Mouse (Mus musculus): Measurements from ENCODE around the gene Fsd1. TPM values are rescaled to one million over a fixed set of nuclear protein-coding genes. Genes with fewer than 3 reads are reported as not detected.
A peak's percentile ranks its signal among the peaks of the same experiment; 100 is the strongest.

The Fsd1 gene
- polyA plus RNA-seq, 1 experiment, result 22.0 TPM

DNA sequence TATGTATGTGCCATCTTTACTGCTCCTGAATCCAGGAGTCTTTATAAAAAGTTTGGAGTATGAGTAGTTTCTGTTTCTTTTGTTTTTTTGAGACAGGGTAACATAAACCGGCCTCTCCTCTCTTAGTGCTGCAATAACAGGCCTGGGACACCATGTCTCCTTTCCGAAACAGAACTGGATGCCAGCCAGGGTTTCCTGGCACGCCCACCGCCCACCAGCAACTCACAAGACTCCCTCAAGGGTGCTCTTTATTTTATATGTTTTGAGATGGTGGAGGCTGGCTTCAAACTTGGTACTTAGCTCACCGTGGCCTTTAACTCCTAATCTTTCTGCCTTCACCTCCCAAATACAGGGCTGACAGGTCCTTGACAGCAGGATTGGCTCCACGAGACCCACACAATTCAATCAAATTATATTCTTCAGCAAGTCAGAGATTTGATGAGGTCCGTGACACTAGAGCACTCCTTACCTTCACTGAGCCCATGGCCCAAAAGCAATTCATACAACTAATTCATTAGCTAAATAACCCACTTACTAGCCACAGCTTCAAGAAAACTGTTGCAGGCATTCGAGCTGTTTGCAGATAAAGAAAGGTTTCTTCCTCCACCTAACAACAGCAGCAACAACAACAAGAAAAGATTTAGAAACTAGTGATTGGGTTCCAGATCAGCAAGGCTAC lies 52.4 kb downstream of the Fsd1 start:
- Histone ChIP-seq H3K27me3 (ENCODE audit: control insufficient read depth, insufficient read depth, low read length, poor library complexity, severe bottlenecking) (no peaks in the 10 kb centered on the region), H3K9ac (ENCODE audit: low read depth, poor library complexity, severe bottlenecking) (0 out of 2 replicates have a peak overlapping the region, but pooled peaks have one; percentile 16)

DNA sequence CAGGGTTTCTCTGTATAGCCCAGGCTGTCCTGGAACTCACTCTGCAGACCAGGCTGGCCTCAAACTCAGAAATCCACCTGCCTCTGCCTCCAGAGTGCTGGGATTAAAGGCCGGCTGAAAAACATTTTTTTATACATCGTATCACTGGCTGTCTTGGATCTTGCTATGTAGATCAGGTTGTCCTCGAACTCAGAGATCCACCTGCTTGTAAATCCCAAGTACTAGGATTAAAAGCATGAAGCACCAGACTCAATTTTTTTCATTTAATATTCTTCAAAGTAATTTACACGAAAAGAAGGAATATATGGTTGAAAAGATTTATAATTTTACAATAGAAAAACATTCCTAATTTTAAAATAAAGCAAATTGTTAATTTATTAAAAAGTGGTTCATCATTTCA lies 53.0 kb downstream of the Fsd1 start:
- Histone ChIP-seq H3K27ac (ENCODE audit: insufficient read depth, low read length) (no peak overlapping the region), H3K4me3 (ENCODE audit: low read depth, low read length) (no peak overlapping the region), H3K36me3 (ENCODE audit: control insufficient read depth, insufficient read depth, low read length, poor library complexity, severe bottlenecking) (peaks cover 10% of the 10 kb centered on the region), H3K4me1 (ENCODE audit: control insufficient read depth, insufficient read depth, low read length) (peaks cover 1% of the 10 kb centered on the region), H3K9me3 (replicated peaks; ENCODE audit: control insufficient read depth, insufficient read depth, low read length, poor library complexity, severe bottlenecking) (no peaks in the 10 kb centered on the region), H3K9ac (ENCODE audit: low read depth, poor library complexity, severe bottlenecking) (peak overlapping the region; percentile 66), H3K27me3 (ENCODE audit: control insufficient read depth, insufficient read depth, low read length, poor library complexity, severe bottlenecking) (no peaks in the 10 kb centered on the region)
- TF ChIP-seq EP300 (IDR thresholded peaks at IDR 0.05; ENCODE audit: insufficient read depth, low read depth, low read length), result no peak
- TF ChIP-seq CTCF (IDR thresholded peaks at IDR 0.05; ENCODE audit: low read depth, low read length), result no peak
- no peak for TF ChIP-seq POLR2A (IDR thresholded peaks at IDR 0.05; ENCODE audit: insufficient read depth, low read length)

More for the DNA sequence above, 52.4 kb downstream of the Fsd1 start:
- Histone ChIP-seq H3K9me3 (replicated peaks; ENCODE audit: control insufficient read depth, insufficient read depth, low read length, poor library complexity, severe bottlenecking) (no peaks in the 10 kb centered on the region), H3K36me3 (ENCODE audit: control insufficient read depth, insufficient read depth, low read length, poor library complexity, severe bottlenecking) (peaks cover 8% of the 10 kb centered on the region), H3K27ac (ENCODE audit: insufficient read depth, low read length) (no peak overlapping the region), H3K4me3 (ENCODE audit: low read depth, low read length) (no peak overlapping the region), H3K4me1 (ENCODE audit: control insufficient read depth, insufficient read depth, low read length) (peaks cover 1% of the 10 kb centered on the region)
- TF ChIP-seq CTCF (IDR thresholded peaks at IDR 0.05; ENCODE audit: low read depth, low read length), result no peak
- TF ChIP-seq POLR2A (IDR thresholded peaks at IDR 0.05; ENCODE audit: insufficient read depth, low read length), result no peak
- no peak for TF ChIP-seq EP300 (IDR thresholded peaks at IDR 0.05; ENCODE audit: insufficient read depth, low read depth, low read length)

DNA sequence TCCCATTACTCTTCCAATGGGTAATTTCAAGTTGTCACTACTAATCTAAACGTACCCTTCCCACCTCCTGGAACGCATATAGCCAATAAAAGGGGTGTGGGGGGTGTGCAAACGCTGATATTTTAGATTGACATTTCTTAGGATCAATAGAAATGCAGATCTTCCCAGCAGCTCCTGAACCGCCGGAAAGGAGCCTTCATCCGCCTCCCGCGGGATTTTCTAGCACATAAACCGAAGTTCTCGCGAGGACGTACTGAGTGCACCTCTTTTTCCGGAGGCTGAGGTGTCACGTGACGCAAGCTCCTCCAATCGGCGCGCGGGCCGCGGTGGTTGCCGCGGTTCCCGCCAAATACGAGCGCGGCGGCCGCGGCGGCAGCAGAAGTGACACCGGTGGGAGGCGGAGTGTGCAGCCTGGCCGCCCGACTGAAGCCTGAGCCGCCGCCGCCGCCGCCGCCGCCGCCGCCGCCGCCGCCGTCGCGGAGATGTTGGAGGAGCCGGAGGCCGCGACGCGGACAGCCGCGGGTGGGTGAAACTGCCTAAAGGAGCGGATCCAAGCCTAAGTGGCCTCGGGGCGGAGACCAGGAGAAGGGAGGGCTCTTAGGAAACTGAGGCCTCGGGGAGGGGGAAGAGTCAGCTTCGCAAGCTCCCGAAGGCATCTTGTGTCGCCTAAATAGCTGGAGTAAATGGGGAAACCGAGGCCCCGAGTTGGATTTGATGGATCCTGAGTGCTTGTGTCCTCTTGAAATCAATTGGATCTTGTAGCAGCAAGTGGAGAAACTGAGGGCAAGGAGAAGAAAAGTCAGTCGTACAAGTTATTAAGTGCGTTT lies 53.9 kb downstream of the Fsd1 start, which contains the start of gene Chaf1a:
TSS of gene Chaf1a (plus strand) at position 410 of the 827 bp plus-strand sequence.
- Histone ChIP-seq H3K9me3 (replicated peaks; ENCODE audit: control insufficient read depth, insufficient read depth, low read length, poor library complexity, severe bottlenecking) (no peaks in the 10 kb centered on the region), H3K9ac (ENCODE audit: low read depth, poor library complexity, severe bottlenecking) (peak within 1 kb of the TSS; percentile 97), H3K36me3 (ENCODE audit: control insufficient read depth, insufficient read depth, low read length, poor library complexity, severe bottlenecking) (peaks cover 18% of the 10 kb centered on the region), H3K4me1 (ENCODE audit: control insufficient read depth, insufficient read depth, low read length) (peaks cover 1% of the 10 kb centered on the region), H3K27ac (ENCODE audit: insufficient read depth, low read length) (peak within 1 kb of the TSS; percentile 87), H3K4me3 (ENCODE audit: low read depth, low read length) (peak within 1 kb of the TSS; percentile 96), H3K27me3 (ENCODE audit: control insufficient read depth, insufficient read depth, low read length, poor library complexity, severe bottlenecking) (no peaks in the 10 kb centered on the region)
- TF ChIP-seq POLR2A (IDR thresholded peaks at IDR 0.05; ENCODE audit: insufficient read depth, low read length) (peak; percentile 67), EP300 (IDR thresholded peaks at IDR 0.05; ENCODE audit: insufficient read depth, low read depth, low read length) (no peak), CTCF (IDR thresholded peaks at IDR 0.05; ENCODE audit: low read depth, low read length) (no peak)

DNA sequence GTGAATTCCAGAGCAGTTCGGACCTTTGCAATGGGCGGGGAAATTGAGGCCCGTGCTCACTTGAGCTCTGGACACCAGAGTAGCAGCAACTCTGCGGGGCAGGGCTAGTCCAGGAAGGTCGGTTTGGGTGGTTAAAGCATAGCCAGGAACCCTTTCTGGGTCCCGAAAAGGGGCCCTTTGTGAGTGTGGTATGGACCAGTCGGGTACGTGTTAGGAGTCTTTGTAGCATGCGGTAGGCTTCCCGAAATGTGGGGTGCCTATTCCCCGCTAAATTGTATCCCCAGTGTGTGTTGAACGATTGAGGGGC lies 54.5 kb downstream of the Fsd1 start:
- peaks cover 22% of the 10 kb centered on the region for H3K36me3 ChIP-seq (ENCODE audit: control insufficient read depth, insufficient read depth, low read length, poor library complexity, severe bottlenecking)
- TF ChIP-seq EP300 (IDR thresholded peaks at IDR 0.05; ENCODE audit: insufficient read depth, low read depth, low read length) (no peak), POLR2A (IDR thresholded peaks at IDR 0.05; ENCODE audit: insufficient read depth, low read length) (no peak), CTCF (IDR thresholded peaks at IDR 0.05; ENCODE audit: low read depth, low read length) (no peak)

More for the DNA sequence above, 54.5 kb downstream of the Fsd1 start:
- Histone ChIP-seq H3K4me1 (ENCODE audit: control insufficient read depth, insufficient read depth, low read length) (peaks cover 1% of the 10 kb centered on the region), H3K9ac (ENCODE audit: low read depth, poor library complexity, severe bottlenecking) (peak overlapping the region; percentile 97), H3K9me3 (replicated peaks; ENCODE audit: control insufficient read depth, insufficient read depth, low read length, poor library complexity, severe bottlenecking) (no peaks in the 10 kb centered on the region), H3K4me3 (ENCODE audit: low read depth, low read length) (peak overlapping the region; percentile 96), H3K27ac (ENCODE audit: insufficient read depth, low read length) (peak overlapping the region; percentile 87), H3K27me3 (ENCODE audit: control insufficient read depth, insufficient read depth, low read length, poor library complexity, severe bottlenecking) (no peaks in the 10 kb centered on the region)

Other genes starting within 250 kb of the Fsd1 start
- gene Adgre4, start 236.5 kb upstream of the Fsd1 start, polyA plus RNA-seq (2011; ENCODE audit: insufficient read depth, insufficient read length, low read depth, missing spikeins), result not detected in 2 replicates
- gene Zfp119a, start 107.6 kb upstream of the Fsd1 start, polyA plus RNA-seq (2011; ENCODE audit: insufficient read depth, insufficient read length, low read depth, missing spikeins), result 2.5 and 3.7 TPM in 2 replicates
- gene Zfp959, start 94.4 kb upstream of the Fsd1 start, polyA plus RNA-seq (2011; ENCODE audit: insufficient read depth, insufficient read length, low read depth, missing spikeins), result 8.4 and 10.0 TPM in 2 replicates
- gene Zfp119b, start 37.0 kb upstream of the Fsd1 start, polyA plus RNA-seq (2011; ENCODE audit: insufficient read depth, insufficient read length, low read depth, missing spikeins), result 7.5 and 7.8 TPM in 2 replicates
- not detected in 2 replicates for gene Ebi3, start 33.9 kb upstream of the Fsd1 start, polyA plus RNA-seq (2011; ENCODE audit: insufficient read depth, insufficient read length, low read depth, missing spikeins)
- gene Yju2, start 27.4 kb upstream of the Fsd1 start, polyA plus RNA-seq (2011; ENCODE audit: insufficient read depth, insufficient read length, low read depth, missing spikeins), result 10.7 and 11.0 TPM in 2 replicates
- gene Shd, start 16.0 kb upstream of the Fsd1 start, polyA plus RNA-seq (2011; ENCODE audit: insufficient read depth, insufficient read length, low read depth, missing spikeins), result 2.5 and 4.3 TPM in 2 replicates
- gene Stap2, start 19.1 kb downstream of the Fsd1 start, polyA plus RNA-seq (2011; ENCODE audit: insufficient read depth, insufficient read length, low read depth, missing spikeins), result 16.7 and 18.1 TPM in 2 replicates
- 61.9 and 69.3 TPM in 2 replicates for gene Mpnd, start 19.2 kb downstream of the Fsd1 start, polyA plus RNA-seq (2011; ENCODE audit: insufficient read depth, insufficient read length, low read depth, missing spikeins)
- gene Sh3gl1, start 50.1 kb downstream of the Fsd1 start, polyA plus RNA-seq (2011; ENCODE audit: insufficient read depth, insufficient read length, low read depth, missing spikeins), result 52.3 and 57.0 TPM in 2 replicates
- 33.6 and 38.5 TPM in 2 replicates for gene Chaf1a, start 53.9 kb downstream of the Fsd1 start, polyA plus RNA-seq (2011; ENCODE audit: insufficient read depth, insufficient read length, low read depth, missing spikeins)
- 38.4 and 38.7 TPM in 2 replicates for gene Ubxn6, start 88.5 kb downstream of the Fsd1 start, polyA plus RNA-seq (2011; ENCODE audit: insufficient read depth, insufficient read length, low read depth, missing spikeins)
- gene Hdgfl2, start 93.1 kb downstream of the Fsd1 start, polyA plus RNA-seq (2011; ENCODE audit: insufficient read depth, insufficient read length, low read depth, missing spikeins), result 77.5 and 82.8 TPM in 2 replicates
- 0.21 and 0.35 TPM in 2 replicates for gene Plin4, start 123.3 kb downstream of the Fsd1 start, polyA plus RNA-seq (2011; ENCODE audit: insufficient read depth, insufficient read length, low read depth, missing spikeins)
- 0.90 and 1.0 TPM in 2 replicates for gene Plin5, start 131.1 kb downstream of the Fsd1 start, polyA plus RNA-seq (2011; ENCODE audit: insufficient read depth, insufficient read length, low read depth, missing spikeins)
- not detected in 2 replicates for gene Lrg1, start 135.5 kb downstream of the Fsd1 start, polyA plus RNA-seq (2011; ENCODE audit: insufficient read depth, insufficient read length, low read depth, missing spikeins)
- 2.1 and 2.5 TPM in 2 replicates for gene Sema6b, start 153.8 kb downstream of the Fsd1 start, polyA plus RNA-seq (2011; ENCODE audit: insufficient read depth, insufficient read length, low read depth, missing spikeins)
- 1.8 and 2.5 TPM in 2 replicates for gene Tnfaip8l1, start 176.0 kb downstream of the Fsd1 start, polyA plus RNA-seq (2011; ENCODE audit: insufficient read depth, insufficient read length, low read depth, missing spikeins)
- 37.4 and 48.4 TPM in 2 replicates for gene Mydgf, start 197.4 kb downstream of the Fsd1 start, polyA plus RNA-seq (2011; ENCODE audit: insufficient read depth, insufficient read length, low read depth, missing spikeins)
- 20.9 and 21.1 TPM in 2 replicates for gene Dpp9, start 232.4 kb downstream of the Fsd1 start, polyA plus RNA-seq (2011; ENCODE audit: insufficient read depth, insufficient read length, low read depth, missing spikeins)